Mouse (Mus musculus): ENCODE results near the gene Pabpn1l.

Pabpn1l gene

DNA sequence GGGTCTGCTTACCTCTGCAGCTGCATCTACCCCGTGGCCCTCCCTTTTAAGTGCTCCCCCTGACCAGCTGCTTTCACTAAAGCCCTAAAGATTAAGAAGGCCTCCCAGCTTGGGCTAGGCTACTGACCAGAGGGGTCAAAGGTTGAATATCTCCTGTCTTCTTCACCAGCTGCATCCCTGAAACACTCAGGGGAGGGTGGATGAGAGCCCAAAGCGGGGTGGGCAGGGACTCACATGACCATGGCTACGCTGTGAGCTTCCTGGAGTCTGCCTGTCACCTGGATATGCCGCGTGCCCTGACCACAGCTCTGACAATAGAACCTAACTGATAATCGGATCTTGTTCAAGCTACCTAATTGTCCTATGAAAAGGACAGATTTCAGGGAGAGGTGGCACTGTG lies at the start of gene Pabpn1l:
Pabpn1l (minus strand) TSS at position 13 of the 400 bp plus-strand sequence.
- in situ Hi-C loops (cut with MboI, MseI): no loop called here

DNA sequence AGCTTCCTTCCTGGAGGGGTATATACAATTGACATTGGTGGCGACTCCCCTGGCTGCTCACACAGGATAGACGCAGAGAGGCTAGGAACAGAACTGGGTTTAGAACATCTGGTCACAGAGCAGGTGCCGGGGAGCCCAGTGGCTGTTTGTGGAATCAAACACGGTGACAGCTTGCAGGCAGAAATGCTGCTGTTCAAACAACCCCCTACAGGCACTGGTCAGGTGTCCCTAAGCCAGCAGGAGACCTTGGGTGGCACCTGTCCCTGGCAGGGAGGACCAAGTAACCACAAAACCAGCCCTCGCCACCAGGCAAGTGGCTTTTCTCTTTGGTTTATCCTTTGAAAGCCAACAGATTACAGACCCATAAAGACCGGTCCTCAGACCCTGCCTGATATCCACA lies 49.4 kb upstream of the Pabpn1l start:
- in situ Hi-C loops (cut with MboI, MseI): no loop called here

DNA sequence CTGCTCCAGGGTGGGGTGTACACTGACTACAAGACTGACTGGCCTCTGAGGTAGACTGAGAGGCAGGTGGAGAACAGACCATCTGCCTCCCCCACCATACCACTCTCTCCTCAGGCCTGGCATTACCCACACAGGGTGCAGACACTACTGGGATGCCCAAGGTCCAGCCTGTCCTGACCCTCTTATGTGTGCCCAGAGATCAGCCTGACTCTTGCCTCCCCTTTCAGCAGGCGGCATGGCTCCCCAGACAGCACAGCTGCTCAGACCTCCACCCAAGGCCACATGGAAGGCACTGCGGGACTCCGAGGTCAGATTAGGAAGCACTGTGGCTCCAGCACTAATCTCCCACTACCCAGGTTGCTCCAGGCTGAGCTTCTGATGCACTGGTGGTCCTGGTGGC lies 48.2 kb upstream of the Pabpn1l start:
- in situ Hi-C loops (cut with MboI, MseI): no loop called here

DNA sequence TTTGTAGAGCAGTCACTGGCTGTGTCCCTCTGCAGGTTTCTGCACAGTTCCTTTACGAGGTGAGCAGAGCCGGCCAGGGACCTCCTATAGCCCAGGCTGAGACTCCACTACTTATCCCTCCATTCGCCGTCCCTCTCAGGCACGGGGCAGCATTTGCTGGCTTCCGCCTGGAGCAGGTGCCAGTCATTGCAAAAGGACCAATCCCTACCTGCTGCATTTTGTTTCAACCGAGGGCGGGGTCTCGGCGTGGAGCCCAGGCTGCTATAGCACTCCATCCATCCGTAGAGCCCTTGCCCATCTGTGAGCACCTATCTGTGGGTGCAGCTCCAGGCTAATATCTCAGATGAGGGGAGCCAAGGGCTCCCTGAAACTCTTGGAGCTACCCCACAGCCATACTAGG lies 47.5 kb upstream of the Pabpn1l start:
- in situ Hi-C loops (cut with MboI, MseI): no loop called here

DNA sequence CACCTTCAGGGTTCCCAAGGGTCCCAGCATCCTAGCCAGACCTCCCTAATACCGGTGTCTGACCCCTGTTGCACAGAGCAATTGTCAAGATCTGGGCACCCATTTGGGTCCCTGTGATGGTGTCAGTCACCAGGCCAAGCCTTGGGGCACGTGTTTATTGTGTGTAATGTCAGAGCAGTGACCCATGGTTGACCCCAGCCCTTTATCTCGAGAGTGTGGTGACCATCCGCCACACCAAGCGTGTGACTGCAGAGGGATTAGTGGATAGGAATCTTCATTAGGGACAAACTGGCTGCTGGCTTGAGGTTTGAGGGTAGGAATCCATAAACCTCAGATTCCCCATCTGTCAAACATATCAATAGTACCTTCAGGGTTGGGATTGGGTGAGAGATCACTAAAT lies 46.8 kb upstream of the Pabpn1l start:
- in situ Hi-C loops (cut with MboI, MseI): no loop called here

DNA sequence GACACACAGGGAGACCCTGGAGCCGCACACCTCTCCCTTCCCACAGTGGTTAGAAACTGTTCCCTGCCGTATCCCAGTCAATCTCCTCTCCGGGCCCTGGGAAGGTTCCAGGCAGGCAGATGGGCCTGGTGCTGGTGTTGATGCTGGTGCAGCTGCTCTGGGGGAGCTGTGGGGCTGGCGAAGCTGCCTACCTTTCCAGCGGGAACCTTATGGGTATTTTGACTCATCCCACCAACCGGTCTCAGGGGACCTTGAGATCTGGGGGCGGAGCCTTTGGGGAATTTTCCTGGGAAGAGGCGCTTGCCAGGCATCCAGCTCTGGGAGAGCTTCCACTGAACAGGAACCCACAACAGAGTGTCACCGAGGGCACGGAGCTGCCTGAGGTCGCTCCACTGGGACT lies 45.3 kb upstream of the Pabpn1l start:
- in situ Hi-C loops (cut with MboI, MseI): no loop called here

DNA sequence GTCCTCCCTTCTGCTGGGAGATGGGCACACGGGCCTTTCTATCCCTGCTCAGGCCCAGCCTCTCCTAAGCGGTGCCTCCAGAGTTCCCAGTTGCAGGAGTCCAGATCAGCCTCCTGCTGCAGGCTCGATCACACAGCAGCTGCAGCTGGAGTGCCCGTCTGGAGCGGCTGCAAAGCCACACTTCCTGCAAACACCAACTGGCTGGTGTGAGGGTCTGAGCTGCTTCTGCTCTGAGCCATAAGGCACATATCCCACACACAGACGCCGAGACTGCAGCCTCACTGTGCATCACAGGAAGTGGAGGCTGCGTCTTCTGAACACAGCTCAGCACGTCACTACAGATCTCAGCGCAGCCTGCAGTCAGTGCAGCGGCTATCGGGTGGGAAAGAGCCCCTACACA lies 44.3 kb upstream of the Pabpn1l start:
- in situ Hi-C loops (cut with MboI, MseI): no loop called here

DNA sequence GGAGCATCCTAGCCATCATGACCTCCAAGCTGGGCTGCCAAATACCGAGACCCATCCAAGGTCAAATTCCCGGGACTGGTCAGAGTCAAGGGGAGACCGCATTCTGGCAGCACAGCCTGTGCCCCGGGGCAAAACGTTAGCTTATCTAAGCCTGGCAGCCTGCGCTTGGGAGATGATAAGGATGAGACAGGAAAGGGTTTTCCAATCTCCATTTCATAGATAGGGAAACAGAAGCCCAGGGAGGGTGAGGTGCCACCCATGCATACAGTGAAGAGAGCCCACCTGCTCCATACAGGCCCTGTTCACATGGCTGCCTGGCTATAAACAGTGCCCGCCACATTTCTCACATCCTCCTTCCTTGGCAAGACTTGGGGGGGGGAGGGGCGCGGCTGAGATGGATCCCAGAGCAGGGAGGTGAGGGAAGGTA lies 43.8 kb upstream of the Pabpn1l start:
- in situ Hi-C loops (cut with MboI, MseI): no loop called here

DNA sequence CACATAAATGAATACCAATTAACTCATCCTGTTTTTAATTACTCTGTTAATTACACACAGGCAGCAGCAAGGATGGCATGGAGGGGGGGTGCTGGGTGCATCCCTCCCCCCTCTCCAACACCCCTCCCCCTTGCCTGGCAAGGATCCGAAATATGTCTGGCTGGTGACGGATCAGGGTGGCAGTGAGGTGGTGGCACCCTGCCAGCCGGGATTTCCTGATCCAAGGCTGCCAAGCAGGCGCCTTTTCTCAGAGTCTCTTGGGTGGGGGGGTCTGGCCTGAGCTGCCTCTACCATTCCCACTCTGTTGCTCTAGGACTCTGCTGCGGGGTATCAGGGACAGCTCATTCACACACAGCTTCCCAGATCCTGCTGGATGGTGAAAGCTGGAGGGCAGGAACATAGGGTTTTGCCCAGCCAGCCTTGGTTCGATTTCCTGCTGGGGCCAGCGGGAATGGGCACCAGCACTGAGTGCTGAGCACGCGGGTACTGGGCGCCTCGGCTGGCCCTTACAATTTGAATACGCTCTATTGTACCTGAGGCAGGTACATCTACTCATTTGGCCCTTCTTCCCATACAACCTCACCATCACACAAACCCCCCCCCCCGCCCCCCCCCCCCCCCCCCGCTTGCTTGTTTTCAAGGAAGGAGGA lies 43.3 kb upstream of the Pabpn1l start:
- in situ Hi-C loops (cut with MboI, MseI): no loop called here

DNA sequence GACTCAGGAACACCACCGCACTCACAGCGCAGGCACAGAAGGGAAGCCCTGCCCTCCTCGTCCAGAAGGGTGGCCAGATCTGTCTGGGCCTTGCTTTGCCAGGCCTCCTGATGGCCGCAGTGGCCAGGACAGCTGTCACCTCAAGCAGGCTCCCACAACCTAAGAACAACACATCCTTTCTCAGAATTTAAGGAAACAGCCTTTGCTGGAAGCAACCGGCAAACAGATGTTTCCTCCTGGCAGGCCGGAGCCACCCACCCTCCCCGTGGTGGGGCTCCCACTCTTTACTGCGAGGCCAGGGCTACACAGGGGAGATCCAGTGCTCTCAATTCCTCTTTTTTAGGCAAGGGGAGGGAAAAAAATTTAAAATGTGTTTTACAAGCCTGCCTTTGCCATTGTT lies 42.7 kb upstream of the Pabpn1l start:
- in situ Hi-C loops (cut with MboI, MseI): no loop called here

DNA sequence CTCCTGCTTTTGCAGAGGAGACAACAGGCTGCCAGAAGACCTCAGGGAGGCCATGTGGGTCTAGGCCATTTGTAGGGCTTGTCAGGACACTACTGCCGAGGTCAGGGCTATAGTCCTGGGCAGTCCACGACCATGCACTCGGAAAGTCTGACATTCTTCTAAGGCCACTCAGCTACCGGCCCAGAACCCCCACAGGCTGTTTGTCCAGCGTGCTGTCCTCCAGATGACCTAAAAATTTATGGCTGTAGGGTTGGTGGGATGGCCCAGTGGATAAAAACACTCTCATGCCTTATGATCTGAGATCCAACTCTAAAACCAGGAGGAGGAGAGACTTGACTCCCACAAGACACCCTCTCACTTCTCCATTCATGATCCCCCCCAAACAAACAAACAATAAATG lies 41.1 kb upstream of the Pabpn1l start:
- in situ Hi-C loops (cut with MboI, MseI): no loop called here

DNA sequence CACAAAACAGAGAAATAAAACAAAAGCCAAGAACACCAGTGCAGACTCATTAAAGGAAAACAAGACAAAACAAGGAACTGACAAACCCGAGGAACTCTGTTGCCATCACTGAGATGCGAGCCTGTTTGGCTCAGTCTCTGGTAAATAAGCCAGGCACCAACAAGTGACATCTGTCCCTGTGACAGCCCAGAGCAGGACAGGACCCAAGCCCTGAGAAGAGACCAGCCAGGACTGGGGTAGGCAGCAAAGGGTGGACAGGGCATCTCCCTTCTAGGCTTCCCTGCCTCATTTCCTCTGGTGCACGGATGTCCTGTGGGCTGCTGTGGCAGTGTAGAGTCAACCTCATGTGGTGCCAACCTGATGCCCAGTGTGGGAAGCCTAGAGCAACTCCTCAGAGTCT lies 40.6 kb upstream of the Pabpn1l start:
- in situ Hi-C loops (cut with MboI, MseI): no loop called here

DNA sequence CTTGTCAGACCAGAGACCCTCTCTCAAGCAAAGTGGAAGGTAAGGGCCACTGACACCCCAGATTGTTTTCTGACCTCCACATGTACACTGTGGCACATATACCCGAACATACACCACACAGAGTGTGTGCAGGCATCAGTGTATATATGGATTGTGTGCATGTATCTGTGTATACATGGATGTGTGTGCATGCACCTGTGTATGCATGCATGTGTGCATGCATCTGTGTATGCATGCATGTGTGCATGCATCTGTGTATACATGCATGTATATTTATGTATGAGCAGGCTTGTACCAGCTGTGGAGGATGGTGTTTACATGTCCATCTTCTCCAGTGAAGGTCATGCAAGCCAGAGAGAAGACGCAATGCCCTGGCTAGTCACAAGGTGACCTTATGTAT lies 39.4 kb upstream of the Pabpn1l start:
- in situ Hi-C loops (cut with MboI, MseI): no loop called here

DNA sequence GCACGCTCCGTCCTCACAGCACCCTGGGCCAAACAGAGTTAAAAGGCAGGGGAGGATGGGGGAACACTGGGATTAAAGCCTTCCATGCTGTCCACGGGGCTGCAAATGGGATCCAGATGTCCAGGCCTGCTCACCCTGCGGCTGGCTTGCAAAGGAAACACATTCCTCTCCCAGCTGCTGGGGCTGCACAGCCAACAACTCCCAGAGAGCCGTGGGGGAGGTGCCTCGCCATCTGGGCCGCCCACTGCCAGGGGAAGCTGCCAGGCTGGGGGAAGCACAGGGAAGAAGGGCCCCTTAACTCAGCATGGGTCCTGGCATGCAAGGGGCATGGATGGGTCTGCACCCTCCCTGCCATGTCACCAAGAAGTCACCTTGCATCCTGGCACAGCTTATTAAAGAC lies 38.6 kb upstream of the Pabpn1l start:
- in situ Hi-C loops (cut with MboI, MseI): no loop called here

DNA sequence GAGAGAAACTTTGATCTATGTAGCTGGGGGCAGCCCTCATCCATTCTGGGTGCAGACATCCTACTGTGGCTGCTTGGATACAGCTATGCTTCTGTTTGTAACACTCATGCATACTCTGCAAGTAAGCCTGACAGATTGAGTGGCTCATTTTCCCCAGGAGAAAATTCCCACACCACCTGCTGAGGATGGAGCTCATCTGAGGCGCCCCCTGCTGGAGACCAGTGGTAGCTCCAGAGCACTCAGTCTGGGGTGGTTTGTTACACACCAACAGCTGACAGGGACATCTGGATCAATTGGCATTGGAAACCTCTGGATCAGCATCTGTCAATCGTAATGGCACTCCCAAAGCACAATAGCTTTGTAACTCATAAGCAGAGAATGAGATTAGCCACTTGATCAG lies 37.5 kb upstream of the Pabpn1l start:
- in situ Hi-C loops (cut with MboI, MseI): no loop called here

DNA sequence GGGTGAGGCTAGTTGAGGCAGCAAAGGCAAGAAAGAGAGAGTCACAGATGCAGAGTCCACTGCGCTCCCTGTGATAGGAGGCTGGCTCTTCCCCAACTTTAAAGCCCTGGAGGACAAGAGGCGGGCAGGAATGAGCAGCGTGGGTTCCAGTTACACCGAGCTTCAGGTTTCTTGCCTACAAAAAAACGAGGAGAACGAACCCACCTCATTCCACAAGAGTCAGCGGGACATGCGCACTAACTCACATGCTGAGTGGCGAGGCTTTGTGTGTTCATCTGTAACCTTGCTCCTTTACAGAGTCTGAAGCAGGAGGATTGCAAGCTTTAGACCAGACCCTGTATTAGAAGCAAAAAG lies 36.2 kb upstream of the Pabpn1l start:
- in situ Hi-C loops (cut with MboI, MseI): no loop called here

DNA sequence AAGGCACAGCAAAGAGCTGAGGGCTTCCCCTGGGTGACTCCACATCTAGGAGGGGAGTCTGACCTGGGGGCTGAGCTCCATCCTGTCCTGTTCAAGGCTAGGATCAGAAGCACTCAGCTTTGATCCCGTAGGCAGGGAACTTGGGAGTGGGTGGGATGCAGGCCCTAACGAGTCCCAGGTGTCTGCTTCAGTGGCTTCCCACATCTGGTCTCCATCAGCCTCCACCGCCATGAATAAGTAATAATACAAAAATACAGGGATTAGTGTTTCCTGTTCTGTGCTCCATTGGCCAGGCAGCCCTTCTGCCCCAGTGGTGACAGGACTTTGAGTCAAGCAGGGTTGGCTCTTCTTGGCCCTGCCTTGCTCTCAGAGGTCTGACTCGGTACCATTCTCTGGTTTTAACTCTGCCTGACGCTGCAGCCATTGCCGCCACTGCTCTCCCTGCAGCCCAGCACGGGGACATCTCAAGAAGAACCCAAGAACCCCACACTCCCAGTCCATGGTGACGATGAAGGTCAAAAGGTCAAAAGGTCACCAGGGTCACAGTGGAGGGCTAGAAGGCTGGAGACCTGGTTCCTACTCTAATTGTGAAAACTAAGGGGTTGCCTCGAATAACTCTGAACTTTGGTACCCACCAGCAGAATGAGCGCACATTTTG lies 35.7 kb upstream of the Pabpn1l start:
- in situ Hi-C loops (cut with MboI, MseI): no loop called here

DNA sequence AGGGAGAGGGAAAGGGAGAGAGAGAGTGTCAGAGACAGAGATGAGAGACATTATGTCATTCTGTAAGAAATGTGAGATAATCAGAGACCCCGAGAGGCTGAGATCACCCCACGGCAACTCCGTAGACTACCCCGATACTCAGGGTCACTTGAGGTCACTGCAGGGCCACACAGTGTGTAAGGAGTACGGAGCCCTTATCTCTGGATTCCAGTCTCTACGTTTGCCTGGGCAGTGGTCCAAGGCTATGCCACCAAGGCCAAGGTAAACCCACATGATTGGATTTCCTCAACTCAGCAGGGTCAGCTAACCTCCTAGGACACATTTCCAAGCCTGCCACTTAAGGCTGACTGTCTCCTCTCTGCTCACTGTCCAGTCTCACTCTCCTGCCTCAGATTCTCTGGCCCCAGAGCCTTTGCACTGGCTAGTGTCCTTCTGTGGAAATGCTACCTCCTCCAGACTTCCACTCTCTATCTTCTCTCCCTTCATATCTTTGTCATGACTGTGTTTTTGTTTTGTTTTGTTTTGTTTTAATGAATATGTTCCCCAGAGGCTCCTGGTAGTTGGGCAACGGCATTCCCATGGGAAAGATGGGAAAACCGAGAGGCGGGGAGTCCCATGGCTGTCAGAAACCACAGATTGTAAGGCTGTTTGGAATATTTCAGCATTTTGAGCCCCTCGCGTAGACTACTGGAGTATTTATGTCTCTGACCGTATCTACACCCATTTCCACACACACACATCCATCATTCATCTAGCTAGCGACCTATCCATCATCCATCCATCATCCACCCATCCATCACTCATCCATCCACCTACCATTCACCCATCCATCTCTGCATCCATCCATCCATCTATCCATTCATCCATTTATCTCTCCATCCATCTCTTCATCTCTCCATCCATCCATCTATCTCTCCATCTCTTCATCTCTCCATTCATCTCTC lies 33.8 kb upstream of the Pabpn1l start:
- in situ Hi-C loops (cut with MboI, MseI): no loop called here

DNA sequence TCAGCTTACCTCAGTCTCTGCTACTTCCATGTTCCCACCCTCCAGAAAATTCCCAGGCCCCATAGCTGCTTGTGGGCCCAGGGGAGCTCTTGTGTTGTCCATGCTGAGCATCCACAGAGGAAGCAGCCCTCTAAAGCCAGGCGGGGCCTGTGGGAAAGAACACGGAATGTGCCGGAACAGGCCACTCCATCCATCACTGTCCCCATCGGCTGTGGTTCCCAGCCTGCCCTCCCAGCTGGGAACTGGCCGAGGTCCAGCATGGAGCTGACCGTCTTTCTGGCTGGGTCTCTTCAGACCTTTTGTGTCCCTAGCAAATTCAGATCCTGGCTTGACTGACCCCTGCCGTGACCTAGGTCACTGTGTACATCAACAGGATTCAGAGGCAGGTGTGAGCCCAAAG lies 32.2 kb upstream of the Pabpn1l start:
- in situ Hi-C loops (cut with MboI, MseI): no loop called here

DNA sequence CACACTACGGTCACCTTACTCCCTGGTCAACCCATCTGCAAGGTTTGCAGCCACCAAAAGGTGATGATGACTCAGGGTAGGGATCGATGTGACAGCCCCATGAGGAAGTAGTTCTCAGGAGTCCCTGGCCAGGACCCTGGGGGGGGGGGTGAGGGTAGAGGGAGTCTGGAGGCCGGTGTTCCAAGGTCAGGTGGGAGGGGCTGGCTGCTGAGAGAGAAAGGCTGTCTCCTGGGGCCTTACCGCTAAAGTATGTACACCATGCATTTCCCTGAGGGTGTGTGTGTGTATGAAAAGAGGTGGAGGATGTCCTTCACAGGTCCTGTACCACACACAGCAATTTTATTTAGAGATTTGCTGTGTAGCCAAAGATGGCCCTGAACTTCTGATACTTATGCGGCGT lies 30.1 kb upstream of the Pabpn1l start:
- in situ Hi-C loops (cut with MboI, MseI): no loop called here

DNA sequence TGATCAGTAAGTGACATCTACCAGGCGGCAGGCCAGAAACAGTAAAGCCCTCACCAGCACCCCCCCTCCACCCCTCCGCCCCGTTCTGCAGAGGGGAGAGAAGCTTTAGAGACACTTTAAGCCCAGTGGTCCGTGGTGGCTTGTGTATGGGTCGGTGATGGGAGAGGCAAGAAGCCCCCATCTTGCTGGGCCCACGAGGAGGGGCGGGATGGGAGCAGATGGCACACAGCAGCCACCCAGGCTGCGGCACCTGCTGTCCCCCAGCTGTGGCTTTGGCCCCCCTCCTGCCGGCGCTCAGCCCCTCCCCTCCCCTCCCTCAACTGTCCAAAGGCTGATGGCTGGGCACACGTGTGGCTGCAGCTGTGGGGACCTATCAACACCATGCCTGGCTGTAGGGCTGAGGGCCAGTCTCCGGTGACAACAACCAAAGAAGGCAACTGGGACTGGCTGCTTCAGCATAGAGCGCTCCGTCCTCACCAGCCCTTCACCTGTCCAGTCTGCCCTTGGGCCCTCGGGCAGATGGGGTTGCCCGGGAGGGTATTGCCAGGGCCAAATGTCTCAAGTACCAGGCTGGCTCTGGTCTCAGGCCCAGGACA lies 28.9 kb upstream of the Pabpn1l start:
- in situ Hi-C loops (cut with MboI, MseI): no loop called here

DNA sequence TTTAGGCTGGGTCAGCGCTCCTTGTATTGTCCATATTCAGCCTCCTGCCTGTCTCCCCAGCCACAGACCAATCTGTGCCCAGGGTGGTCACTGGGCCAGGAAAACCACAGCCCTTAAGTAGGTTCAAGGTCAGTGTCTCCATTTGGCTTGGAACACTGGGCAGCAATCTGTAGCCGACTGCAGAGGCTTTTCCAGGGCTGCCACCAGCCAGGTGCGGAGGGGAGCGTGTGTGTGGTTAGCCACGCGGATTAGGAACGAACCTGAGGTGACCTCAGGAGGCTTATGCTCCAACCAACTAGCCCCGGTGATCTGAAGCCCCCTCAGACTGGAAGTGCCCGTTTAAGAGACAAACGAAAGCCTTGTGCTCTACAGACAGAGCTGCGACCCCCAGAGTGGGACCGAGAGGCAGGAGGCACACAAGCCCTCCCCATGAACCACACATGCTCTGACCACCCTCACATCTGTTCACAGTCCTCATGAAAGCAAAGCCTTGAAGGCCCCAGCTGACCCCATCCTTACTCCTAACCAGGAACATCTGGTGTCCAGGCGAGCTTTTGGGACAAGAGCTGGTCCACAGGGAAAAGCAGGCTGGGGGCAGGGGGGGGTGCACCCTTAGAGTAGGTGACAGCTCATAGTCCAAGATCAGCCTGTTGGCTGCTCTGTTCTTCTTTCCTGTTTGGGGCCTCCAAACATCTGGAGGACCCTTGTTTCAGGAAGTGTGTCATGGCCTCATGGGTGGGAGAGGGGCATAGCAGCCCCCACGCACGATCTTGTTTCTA lies 25.8 kb upstream of the Pabpn1l start:
- in situ Hi-C loops (cut with MboI, MseI): no loop called here
